Mouse (Mus musculus): ENCODE results near the gene Med22.

Med22 gene

DNA sequence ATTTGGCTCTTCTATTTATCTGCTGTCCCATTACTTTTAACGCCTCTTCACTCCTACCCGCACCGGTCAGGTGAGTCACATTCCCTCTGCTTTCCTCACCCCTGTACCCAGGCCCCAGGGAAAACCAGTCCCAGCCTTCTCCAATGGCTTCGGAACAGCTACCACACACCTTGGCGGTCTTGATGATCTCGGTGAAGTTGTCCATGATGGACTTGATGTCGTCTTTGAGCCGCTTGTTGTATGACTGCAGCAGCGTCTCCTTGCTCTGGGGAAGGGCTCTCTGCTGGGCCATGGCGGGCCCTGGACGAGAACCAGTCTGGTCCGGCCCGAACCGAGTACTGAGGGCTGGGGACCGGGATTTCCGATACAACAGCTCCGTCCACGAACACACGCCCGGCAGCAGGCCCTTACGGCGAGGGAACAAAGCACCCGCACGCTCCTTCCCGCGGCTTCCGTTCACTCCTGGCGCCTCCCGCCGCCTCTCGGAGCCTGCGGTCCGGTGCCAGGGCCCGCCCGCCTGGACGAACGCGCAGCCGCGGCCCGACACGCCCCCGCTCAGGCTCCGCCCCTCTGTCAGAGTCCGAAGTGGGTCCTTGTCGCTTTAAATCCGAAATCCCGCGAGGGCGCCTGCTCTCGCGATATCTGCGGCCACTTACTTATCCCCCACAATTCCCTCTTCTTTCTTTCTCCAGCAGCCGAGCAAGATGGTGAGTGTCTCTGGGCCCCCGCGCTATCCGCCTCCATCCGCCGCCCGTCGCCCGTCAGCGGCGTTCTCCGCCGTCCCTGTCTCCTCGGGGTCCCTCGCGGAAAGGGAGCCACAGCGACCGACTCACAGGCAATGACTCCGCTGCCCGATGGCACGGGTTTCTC is at the start of gene Med22, which contains the start of gene Rpl7a:
Gene Med22, minus strand, starts transcription at position 554 of the 870 bp plus-strand sequence.
Gene Rpl7a, plus strand, starts transcription at position 641 of the 870 bp plus-strand sequence.
- DNase-seq: peak; percentile 99

DNA sequence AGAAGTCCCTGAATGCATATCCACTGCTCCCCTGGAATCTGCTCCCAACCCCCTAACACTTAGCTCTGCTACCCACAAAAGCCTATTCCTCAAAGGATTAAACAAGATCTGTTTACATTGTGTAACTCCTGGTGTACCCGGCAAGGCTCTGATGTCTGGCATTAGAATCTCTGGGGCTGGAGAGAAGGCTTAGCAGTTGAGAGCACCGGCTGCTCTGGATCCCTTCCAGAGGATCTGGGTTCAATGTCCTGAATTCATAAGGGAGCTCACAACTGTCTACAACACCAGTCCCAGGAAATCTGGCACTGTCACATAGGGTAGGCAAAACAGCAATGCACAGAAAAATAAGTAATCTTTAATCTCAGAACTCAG is 47.0 kb upstream of the Med22 start:
- DNase-seq: no peak

DNA sequence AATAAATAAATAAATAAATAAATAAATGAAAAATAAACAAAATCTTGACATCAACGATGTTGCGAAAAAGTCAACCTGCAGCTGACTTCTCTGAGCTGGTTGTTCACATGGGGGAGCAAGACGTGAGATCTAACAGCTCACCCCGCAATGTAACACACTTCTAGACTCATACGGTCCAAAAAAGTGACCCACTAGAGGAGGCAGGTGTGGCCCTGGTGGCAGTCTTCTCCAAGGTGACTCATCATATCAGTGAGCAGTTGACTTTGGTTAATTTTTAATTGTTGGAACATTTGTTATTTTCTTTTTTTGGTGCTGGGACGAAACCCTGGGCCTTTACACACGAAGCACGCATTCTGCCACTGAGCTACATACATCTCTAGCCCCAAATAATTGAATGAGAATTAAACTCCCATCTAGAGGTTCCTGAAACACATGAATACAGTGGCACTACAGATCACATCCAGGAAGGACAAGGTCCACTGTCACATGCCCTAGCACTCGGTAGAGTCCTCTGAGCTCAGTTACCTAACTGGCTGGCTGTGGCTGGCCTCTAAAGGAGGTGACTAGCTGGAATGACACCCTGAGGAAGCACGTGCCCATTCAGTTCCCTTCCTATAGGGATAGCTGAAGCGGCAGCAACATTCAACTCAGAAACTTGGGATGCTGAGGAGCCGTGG is 46.5 kb upstream of the Med22 start:
- no peak for DNase-seq

DNA sequence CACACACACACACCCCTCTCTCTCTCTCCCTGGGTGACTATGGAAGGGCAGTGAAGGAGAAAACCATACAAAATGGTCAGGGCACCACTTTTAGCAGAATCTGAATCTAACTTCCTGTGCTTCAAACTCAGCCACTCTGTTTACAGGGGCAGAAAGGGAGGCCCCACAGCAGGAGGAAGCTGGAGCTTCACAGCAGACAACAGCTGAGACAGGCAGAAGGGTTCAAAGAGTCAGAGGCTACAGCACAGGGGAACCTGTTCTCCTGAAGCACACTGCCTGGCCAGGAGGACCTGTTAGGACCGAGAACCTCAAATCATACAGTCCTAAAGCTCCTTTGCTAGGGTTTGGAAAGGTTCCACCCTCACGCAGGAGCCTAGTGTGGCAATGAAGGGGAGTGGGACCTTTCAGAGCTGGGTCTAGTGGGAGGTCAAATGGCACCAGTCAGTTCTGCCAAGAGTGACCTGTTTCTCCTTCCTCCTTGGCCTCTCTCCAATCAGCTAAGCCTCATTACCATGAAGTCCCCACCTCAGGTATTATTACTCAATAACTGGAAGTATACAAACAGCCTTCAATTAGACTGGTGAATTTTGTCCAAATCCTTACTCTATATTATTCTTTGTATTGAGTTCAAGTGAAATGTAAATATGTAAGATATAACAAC is 44.4 kb upstream of the Med22 start:
- peak; percentile 42 for DNase-seq

DNA sequence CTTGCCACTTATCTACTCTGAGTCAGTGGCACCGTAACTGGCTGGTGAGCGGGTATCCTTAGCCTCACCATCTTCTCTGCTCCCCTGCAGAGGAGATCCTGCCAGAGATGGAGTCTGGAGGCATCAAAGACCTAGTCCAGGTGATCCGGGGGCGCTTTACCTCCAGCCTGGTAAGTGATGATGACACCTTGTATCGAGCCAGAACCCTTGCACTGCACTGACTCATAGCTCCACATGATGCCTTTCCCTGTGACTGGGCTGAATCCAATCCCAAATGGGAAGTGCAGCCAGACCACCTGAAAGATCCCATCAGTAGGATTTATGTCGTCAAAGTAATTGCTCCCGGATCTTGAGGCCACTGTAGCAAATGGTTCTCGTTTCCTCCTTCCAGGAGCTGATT is 42.4 kb upstream of the Med22 start:
- no peak for DNase-seq

DNA sequence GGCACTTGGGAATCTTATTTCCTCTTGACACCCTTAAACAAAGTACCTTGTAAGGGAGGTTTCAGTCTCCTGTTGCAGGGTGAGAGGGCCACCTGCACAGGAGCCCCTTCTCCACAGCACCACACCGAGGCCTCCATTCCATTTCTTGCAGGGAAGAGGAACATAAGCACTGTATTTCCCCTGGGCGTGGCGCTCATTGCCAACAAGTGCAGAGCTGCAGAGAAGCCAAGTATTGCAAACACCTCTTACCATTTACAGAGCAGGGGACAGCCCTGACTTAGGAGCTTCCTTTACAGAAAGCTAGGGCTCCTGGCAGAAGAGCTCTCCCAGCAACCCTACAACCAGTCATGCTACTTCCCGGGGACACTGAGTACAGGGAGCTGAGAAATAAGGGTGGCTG is 41.7 kb upstream of the Med22 start:
- DNase-seq: no peak

DNA sequence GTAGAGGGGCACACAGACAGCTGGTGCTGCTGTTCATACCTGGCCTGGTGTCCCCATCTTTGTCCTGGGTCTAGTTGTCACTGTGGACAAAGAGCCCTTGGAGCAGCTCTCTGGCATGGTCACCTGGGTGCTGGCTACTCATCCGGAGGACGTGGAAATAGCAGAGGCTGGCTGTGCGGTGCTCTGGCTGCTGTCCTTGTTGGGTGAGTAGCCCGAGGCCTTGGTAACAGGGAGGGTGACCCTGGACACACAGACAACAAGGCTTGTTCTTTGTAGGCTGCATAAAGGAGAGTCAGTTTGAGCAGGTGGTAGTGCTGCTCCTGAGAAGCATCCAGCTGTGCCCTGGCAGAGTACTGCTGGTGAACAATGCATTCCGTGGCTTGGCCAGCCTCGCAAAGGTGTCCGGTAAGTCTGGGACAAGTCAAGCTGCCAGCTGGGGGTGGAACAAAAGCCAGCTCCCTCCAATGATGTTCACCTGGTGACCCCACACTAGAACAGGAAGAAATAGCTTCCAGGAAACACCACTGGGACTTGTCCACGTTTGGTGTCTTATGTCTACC is 40.9 kb upstream of the Med22 start:
- no peak for DNase-seq

DNA sequence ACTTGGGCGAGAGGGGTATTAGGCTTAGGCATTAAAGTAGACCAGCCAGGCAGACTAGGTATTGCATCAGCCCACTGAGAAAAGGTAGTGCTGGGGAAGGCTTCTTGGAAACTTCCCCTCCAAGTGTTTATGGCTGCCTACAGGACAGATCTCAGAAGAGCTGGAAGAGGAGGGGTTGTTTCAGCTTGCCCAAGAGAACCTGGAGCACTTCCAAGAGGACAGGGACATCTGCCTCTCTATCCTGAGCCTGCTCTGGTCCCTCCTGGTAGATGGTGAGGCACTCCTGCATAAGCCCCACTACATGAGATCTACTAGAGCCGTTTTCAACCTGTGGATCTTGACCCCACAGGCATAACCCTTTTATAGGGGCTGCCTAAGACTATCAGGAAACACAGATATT is 39.9 kb upstream of the Med22 start:
- no peak for DNase-seq

DNA sequence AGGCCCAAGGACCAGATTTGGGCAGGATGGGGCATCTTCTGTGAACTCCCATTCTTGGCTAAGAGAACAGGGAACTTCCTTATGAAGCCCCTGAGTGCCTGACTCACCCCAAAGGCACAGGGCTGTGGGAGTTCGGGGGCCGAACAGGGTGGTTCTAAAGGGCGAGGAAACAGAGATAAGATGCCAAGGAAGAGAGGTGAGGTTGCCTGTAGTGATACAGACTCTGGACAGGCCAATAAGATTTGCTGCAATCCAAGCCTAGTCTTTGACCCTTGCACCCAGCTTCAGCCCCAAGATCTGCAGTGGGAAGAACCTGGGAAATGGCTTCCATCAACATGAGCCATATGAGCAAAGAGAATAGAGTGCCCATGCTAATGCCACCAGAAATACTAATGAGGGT is 32.8 kb upstream of the Med22 start:
- DNase-seq: no peak

DNA sequence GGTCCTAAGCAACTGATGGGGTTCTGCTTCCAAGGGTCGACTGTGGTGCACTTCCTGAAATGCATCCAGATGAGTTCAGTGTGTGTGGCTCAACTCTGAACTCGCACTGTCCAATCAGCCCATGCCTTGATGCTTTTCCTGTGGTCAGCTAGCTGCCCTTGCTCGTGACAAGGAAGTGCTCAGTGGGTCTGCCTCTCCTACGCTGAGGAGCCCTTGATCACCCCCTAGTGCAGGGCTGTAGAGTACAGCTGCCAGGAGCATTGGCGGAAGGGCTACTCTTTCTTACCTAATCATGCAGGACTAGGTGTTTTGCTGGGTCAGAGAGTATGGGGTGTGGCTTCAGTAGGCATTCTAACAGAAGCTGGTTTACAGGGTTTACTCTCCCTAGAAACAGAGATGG is 31.1 kb upstream of the Med22 start:
- DNase-seq: no peak

DNA sequence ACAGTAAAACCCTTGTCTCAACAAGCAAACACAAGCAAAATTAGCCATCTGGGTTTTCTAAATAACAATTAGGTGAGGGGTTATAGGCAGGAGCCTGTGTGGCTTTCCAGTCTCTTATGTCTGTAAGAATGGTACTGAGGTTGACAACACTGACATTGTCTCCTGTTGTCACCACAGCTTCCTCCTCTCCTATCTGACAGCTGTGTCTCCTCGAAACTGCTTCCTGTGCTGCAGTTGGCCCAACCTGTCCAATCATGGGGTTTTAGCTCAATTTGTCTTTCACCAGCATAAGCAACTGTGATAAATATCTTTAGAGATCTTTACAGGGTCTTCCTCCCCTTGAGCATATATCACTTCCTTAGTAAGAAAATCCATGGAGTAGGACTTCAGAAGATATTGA is 25.9 kb upstream of the Med22 start:
- peak; percentile 58 for DNase-seq

DNA sequence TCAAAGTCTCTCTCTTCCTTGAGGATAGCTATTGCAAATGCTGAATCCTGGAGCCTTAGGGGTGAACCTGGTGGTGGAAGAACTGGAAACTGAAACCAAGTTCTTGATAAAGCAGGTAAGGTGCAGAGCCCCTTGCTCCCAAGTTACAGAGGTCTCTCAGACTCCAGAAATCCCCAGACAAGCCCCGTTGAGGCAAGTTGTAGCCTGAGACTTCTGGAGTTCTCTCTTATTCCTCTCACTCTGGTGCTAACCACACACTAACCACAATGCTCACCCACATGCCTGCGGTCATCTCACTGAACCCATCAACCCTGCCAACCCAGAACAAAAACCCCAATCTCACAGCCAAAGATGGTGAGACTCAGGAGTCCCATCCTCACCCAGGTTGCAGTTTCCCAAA is 24.8 kb upstream of the Med22 start:
- peak; percentile 51 for DNase-seq

DNA sequence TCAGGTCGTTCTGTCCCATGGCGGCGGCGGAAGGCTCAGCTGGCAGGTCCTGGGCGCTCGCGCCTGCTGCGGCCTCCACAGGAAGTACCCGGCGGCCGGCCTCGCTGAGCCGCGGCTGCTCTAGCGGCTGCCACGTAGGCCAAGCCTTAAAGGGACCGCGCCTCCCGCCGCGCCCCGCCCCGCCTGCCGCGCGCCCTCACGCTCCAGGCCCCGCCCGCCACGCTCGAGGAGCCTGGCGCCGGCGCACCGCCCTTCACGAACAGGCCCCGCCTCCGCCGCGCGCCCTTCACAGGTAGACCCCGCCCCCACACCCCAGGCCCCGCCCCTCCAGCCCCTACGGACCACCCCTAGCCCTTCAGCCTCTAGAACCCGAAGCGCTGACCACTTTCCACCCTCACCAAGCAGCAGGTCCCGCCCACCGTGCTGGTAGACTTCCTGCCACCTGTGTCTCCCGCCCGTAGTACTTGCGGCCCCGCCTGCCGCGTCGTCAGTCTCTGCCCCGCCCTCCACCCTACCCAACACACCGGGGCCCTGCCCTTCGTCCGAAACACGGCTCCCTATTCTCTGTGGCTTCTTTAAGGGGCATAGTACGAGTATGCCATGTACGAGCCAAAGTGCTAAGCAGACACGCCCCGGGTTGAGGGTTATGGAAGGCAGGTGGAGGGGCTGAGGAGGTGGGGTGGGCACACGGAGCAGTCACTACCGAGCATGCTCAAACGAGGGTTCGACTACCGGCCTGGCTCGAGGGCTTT is 23.0 kb upstream of the Med22 start, which contains the start of the genes Surf4 and Stkld1:
Gene Surf4, minus strand, starts transcription at position 625 of the 752 bp plus-strand sequence.
Gene Stkld1, plus strand, starts transcription at position 744 of the 752 bp plus-strand sequence.
- DNase-seq: peak; percentile 94

DNA sequence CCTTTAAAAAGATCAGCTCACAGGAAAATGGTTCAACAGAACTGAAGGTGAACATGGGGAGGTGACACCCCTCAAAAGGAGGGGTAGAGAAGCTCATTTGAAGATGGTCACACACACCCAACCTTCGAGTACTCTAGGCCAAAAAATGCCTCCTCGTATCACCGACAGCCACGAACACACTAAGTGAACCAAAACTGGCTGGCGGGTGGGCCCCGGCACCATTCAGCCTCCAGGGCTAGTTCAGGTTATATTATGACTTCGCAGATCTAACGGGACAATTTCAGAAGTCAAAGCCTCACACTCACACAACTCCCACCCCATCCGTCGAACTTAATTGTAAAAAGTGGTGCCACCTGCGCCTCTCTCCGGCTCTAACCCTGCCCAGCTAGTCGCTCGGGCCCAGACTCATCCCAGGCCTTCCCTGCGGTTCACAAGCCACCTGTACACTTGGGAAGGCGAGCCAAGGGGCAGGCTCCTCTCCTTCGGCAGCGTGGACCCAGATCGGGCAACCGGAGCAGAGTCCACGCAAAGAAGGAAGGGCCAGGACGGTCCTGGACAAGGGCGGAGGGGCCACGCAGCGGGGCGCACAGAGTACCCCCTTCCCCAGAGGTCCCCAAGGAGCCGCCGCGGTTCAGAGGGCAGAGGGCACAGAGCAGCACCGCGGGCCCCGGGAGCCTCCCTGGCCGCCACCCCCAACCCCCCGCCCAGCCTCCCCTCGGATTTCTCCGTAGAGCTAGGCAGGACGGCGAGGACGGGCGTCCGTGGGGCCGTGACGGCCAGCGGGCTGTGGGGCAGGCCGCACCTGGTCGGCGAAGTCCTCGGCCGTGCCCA is 22.2 kb upstream of the Med22 start:
- peak; percentile 53 for DNase-seq

DNA sequence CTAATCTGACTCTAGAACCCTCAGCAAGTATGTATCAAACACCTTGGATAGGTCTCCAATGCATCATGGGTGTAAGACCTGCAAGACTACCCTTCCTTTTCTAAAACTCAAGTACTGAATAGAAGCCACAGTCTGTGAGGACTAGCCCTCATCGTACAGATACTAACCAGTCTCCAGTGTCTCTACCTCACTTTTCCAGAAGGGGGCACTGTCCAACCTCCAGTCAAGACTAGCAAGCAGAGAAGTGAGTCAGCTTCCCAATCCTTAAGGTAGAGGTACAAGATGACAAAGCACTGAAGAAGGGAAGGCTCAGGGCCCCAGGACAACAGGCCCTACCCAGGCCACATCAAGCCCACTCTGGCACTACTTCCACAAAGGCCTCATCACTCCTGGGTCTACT is 19.9 kb upstream of the Med22 start:
- DNase-seq: peak; percentile 83

DNA sequence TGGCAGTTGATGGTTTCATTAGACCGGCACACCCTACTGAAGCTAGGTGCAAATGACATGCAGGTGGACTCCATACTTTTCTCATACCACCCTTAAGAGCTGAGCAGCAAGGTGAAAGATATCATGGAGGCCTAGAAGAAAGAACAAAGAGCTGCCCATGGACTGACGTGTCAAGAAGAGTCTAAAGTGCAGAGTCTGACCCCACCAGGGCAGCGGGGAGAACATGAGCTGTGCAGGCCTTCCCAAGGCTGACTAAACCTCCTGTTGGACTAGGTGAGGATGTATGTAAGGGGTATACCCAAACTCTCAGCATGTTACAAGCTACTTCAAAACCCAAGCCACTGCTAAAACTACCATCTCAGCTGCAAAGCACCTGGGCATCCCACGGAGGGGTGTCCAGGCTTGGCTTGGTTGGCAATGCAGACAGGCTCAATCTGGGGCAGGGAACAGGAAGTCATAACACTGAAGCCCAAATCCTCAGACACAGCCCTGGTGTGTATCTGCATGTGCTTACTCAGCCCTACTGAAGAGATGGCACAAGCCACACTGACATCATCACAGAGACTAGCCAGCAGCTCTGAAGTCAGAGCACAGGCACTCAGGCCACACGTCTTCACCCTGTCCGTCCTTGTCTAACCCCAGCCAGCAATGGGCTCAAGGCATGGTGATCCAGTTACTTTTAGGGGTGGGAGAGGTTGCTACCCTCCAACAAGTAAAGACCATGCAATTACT is 17.4 kb upstream of the Med22 start:
- no peak for DNase-seq

DNA sequence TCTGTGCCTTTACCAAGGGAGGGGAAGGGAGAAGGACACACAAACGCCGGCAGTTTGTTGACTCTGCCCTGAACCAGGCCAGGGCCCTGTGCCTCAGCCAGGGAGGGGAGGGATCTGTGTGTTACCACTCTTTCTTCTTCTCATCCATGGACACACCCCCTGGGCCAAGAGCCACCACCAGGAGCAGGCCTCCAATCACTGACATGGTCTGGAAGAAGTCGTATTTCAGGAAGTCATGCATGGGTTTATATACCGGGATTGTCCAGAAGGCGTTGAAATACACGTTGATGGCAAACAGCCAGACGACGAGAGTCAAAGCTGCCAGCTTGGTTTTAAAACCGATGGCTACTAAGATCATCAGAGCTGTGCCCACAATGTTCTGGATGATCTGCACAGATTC is 11.3 kb upstream of the Med22 start:
- DNase-seq: no peak

DNA sequence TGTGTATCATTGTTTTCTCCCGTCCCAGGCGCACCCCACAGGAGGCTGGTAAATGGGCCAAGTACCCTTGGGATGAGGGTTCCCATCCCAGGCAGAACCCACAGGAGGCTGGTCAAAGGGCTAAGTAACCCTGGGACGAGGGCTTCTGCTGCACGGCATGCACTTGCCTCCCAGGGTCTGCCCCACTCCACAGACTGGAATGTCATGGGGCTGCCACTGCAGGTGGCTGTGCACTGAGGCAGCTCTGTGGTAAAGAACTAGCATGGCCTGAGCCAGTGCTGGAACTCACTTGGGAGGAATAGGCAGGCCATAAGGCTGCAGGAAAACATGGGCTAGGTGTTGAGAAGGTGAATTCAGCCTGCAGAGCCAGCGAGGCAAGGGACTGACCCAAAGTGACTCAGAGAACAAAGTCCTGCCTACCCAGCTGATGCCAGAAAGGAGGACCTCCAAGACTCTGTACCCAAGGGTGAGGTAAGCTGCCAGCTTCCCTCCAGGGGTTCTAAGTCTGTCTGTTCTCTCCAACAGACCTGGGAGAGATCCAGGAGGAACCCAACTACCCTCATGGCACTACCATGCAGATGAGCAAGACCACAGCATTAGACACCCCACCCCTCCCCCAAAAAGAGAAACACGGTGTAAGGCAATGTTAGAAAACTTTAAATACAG is 9.8 kb upstream of the Med22 start:
- DNase-seq: no peak

DNA sequence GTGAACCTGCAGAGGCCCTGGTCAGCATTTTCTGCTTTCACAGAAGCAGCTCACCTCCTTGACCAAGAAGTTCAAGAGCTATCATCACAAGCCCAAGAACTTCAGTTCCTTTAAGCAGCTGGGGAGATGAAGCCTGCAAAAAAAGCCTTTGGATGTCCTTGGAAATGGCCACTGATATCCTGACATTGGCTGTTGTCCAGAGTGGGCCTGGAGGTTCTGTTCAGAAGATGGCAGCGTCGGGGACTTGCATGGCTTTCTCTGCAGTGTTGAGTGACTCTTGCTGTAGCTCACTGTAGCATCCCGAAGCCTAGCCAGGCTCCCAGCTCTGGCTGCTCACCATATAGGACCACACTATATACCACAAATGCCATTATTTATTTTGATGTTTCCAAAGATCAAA is 9.2 kb upstream of the Med22 start:
- DNase-seq: no peak

DNA sequence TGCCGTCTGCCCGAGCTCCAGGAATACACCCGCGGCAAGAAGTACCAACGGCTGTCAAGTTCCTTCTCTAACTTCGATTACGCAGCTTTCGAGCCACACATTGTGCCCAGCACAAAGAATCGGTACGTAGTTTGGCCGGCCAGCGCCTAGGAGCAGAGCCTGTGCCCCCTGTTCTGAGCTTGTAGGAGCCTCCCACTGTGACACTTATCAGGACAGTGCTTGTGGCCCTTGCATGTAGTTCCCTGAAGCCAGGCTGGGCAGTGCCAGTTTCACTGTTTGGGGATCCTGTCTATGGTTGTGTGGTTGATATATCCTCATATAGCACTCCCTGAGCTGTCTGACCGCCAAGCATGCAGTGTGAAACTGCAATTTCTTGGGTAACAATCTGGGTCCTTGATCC is 6.3 kb upstream of the Med22 start:
- DNase-seq: no peak
